Mouse (Mus musculus) urinary bladder, adult 2 months (tissue): ENCODE results near the gene Gm45015. TPM values are rescaled to one million over a fixed set of nuclear protein-coding genes. Genes with fewer than 3 reads are reported as not detected.
"Not testable (repeated sequence)": the region's sequence is repeated elsewhere in the genome, so short reads cannot be mapped to it uniquely, and the experiment has no call there.

Source experiments
- DNase-seq: peaks from one replicate; pipeline ENCODE4 v3.0.0; 2022; ENCODE audit warnings: low spot score
- polyA plus RNA-seq: library from polyadenylated mRNA; depleted of rRNA; stranded (reverse); fragments of >200 nt; gene quantifications from 2 replicates; pipeline ENCODE4 v1.2.3, GENCODE M21; 2012; rRNA removed

The Gm45015 gene
- polyA plus RNA-seq: not detected in 2 replicates

GRCm38 (mm10) chrX:73336740-73337139 lies at the start of gene Gm45015:
TSS of gene Gm45015 (minus strand) at chrX:73336840.
- DNase-seq: no peak

- DNase-seq: no peak
These were observed 48.3 kb upstream of the Gm45015 start for GRCm38 (mm10) chrX:73384924-73385323.

GRCm38 (mm10) chrX:73384419-73384818 lies 47.8 kb upstream of the Gm45015 start:
- no peak for DNase-seq

- DNase-seq: no peak
These were observed 26.7 kb upstream of the Gm45015 start for GRCm38 (mm10) chrX:73363291-73363690.

- DNase-seq: no peak
These were observed 20.1 kb upstream of the Gm45015 start for GRCm38 (mm10) chrX:73356719-73357118.

- no peak for DNase-seq
These were observed 19.5 kb upstream of the Gm45015 start for GRCm38 (mm10) chrX:73356163-73356562.

GRCm38 (mm10) chrX:73344346-73344745 lies 7.7 kb upstream of the Gm45015 start:
- DNase-seq: no peak

GRCm38 (mm10) chrX:73343802-73344201 lies 7.2 kb upstream of the Gm45015 start:
- no peak for DNase-seq

- no peak for DNase-seq
These were observed 6.5 kb upstream of the Gm45015 start for GRCm38 (mm10) chrX:73342941-73343735.

GRCm38 (mm10) chrX:73342483-73342895 lies 5.8 kb upstream of the Gm45015 start, which contains the start of gene Zfp275:
TSS of gene Zfp275 (plus strand) at chrX:73342621.
- peak; percentile 57 for DNase-seq

GRCm38 (mm10) chrX:73342068-73342467 lies 5.4 kb upstream of the Gm45015 start:
- DNase-seq: no peak

GRCm38 (mm10) chrX:73341473-73341872 lies 4.8 kb upstream of the Gm45015 start:
- no peak for DNase-seq

GRCm38 (mm10) chrX:73333548-73333947 lies 3.1 kb downstream of the Gm45015 start:
- DNase-seq: no peak

GRCm38 (mm10) chrX:73327215-73327614 lies 9.4 kb downstream of the Gm45015 start:
- no peak for DNase-seq

GRCm38 (mm10) chrX:73321029-73321428 lies 15.6 kb downstream of the Gm45015 start:
- no peak for DNase-seq

GRCm38 (mm10) chrX:73312522-73312921 lies 24.1 kb downstream of the Gm45015 start:
- no peak for DNase-seq

GRCm38 (mm10) chrX:73295745-73296144 lies 40.9 kb downstream of the Gm45015 start:
- not testable (repeated sequence) for DNase-seq

- DNase-seq: not testable (repeated sequence)
These were observed 43.8 kb downstream of the Gm45015 start, which contains the start of the genes Xlr5a and Xlr5c for GRCm38 (mm10) chrX:73292876-73293275. TSS of gene Xlr5a (minus strand) at chrX:73292976. TSS of gene Xlr5c (minus strand) at chrX:73292976.

Other genes starting within 250 kb of the Gm45015 start
- gene Xlr3a, start 239.7 kb downstream of the Gm45015 start, polyA plus RNA-seq: 1.5 and 4.1 TPM in 2 replicates
- gene Gm14685, start 219.8 kb downstream of the Gm45015 start, polyA plus RNA-seq: 0.04 and 0.06 TPM in 2 replicates
- not detected in 2 replicates for gene Xlr5b, start 188.0 kb downstream of the Gm45015 start, polyA plus RNA-seq
- gene DXBay18, start 187.4 kb downstream of the Gm45015 start, polyA plus RNA-seq: not detected in 2 replicates
- gene Spin2d, start 159.9 kb downstream of the Gm45015 start, polyA plus RNA-seq: not detected in 2 replicates
- 7.5 and 14.6 TPM in 2 replicates for gene Xlr3b, start 144.6 kb downstream of the Gm45015 start, polyA plus RNA-seq
- 2.0 and 2.4 TPM in 2 replicates for gene Xlr4b, start 122.5 kb downstream of the Gm45015 start, polyA plus RNA-seq
- 10.2 and 11.2 TPM in 2 replicates for gene F8a, start 108.5 kb downstream of the Gm45015 start, polyA plus RNA-seq
- gene Xlr4c, start 93.7 kb downstream of the Gm45015 start, polyA plus RNA-seq: 0.52 and 1.3 TPM in 2 replicates
- not detected in 2 replicates for gene Xlr3c, start 71.5 kb downstream of the Gm45015 start, polyA plus RNA-seq
- 0.04 TPM in 1 of 2 replicates, not detected in the other for gene Xlr5a, start 43.9 kb downstream of the Gm45015 start, polyA plus RNA-seq
- not detected in 2 replicates for gene Xlr5c, start 43.9 kb downstream of the Gm45015 start, polyA plus RNA-seq
- gene Zfp275, start 5.8 kb upstream of the Gm45015 start, polyA plus RNA-seq: 13.0 and 13.7 TPM in 2 replicates
- gene Gm18336, start 61.9 kb upstream of the Gm45015 start, polyA plus RNA-seq: 0.33 and 0.38 TPM in 2 replicates
- gene Zfp92, start 74.3 kb upstream of the Gm45015 start, polyA plus RNA-seq: 0.01 TPM in 2 replicates
- gene Trex2, start 98.5 kb upstream of the Gm45015 start, polyA plus RNA-seq: 3.9 and 4.8 TPM in 2 replicates
- gene Haus7, start 122.2 kb upstream of the Gm45015 start, polyA plus RNA-seq: 19.7 and 24.8 TPM in 2 replicates
- 589 and 923 TPM in 2 replicates for gene Bgn, start 146.8 kb upstream of the Gm45015 start, polyA plus RNA-seq
- 0.53 and 0.56 TPM in 2 replicates for gene Atp2b3, start 166.2 kb upstream of the Gm45015 start, polyA plus RNA-seq